Mouse (Mus musculus) spleen, postnatal 36 days (tissue): ENCODE measurements around the gene Bpnt1.

ENCODE experiments used
- DNase-seq, 2 experiments: peaks; one replicate each; pipeline ENCODE4 v3.0.0; 2022; ENCODE audit warnings: low spot score in 2 of 2, mixed read lengths in 1 of 2

The Bpnt1 gene

GRCm38 (mm10) chr1:185404021-185404420, 72.1 kb downstream of the Bpnt1 start:
- DNase-seq: no peak

- no peak for DNase-seq
These were observed 74.0 kb downstream of the Bpnt1 start for GRCm38 (mm10) chr1:185405921-185406320.
